Mouse (Mus musculus): ENCODE measurements around the gene Hoxb6.

GRCm38 (mm10) chr11:96317608-96318367 lies 25.5 kb downstream of the Hoxb6 start, which contains the start of gene Hoxb4:
- TF ChIP-seq MAFK (IDR thresholded peaks at IDR 0.05; ENCODE audit: insufficient read depth, low read depth, low read length) = no peak
- TF ChIP-seq CHD2 (IDR thresholded peaks at IDR 0.05; ENCODE audit: low read depth, low read length) = no peak
- no peak for TF ChIP-seq ZNF384 (IDR thresholded peaks at IDR 0.05; ENCODE audit: low read depth, low read length)
- TF ChIP-seq ZC3H11A (IDR thresholded peaks at IDR 0.05; ENCODE audit: borderline replicate concordance, low read depth, low read length) = no peak
- no peak for TF ChIP-seq HCFC1 (IDR thresholded peaks at IDR 0.05; ENCODE audit: borderline replicate concordance, insufficient read depth, low read length)
